Mouse (Mus musculus): ENCODE measurements around the gene Wnt3a. TPM values are rescaled to one million over a fixed set of nuclear protein-coding genes. Genes with fewer than 3 reads are reported as not detected.

The Wnt3a gene
- polyA plus RNA-seq, 2 experiments: 1.2 to 1.3 TPM

GRCm38 (mm10) chr11:59243856-59244255 is 46.7 kb downstream of the Wnt3a start:
- H3K36me3 ChIP-seq (ENCODE audit: control insufficient read depth, insufficient read depth, low read length): no peaks in the 10 kb centered on the region
- 10% methylated on average over 6 of the region's 6 CpGs for WGBS
- H3K9ac ChIP-seq (ENCODE audit: low read depth, low read length, severe bottlenecking): no peak overlapping the region
- peaks cover 4% of the 10 kb centered on the region for H3K4me1 ChIP-seq (ENCODE audit: control insufficient read depth, insufficient read depth, low read length)
- H3K4me3 ChIP-seq (replicated peaks; ENCODE audit: low read length): no peak overlapping the region
- TF ChIP-seq POLR2A (IDR thresholded peaks at IDR 0.05; ENCODE audit: borderline replicate concordance, extremely low read depth, insufficient read depth, insufficient read length): no peak
- no peak overlapping the region for H3K27ac ChIP-seq (replicated peaks; ENCODE audit: low read depth, low read length)
- DNase-seq (ENCODE audit: low spot score) (no peak), ATAC-seq (ENCODE audit: low FRiP score, low read depth) (no peak)
- no peaks in the 10 kb centered on the region for H3K9me3 ChIP-seq (ENCODE audit: control insufficient read depth, low read length)
- H3K27me3 ChIP-seq (ENCODE audit: control insufficient read depth, insufficient read depth, low read length): no peaks in the 10 kb centered on the region
- no peak overlapping the region for H3K4me2 ChIP-seq (replicated peaks; ENCODE audit: low read depth, low read length, severe bottlenecking)

GRCm38 (mm10) chr11:59241841-59242240 is 48.7 kb downstream of the Wnt3a start:
- H3K9ac ChIP-seq (ENCODE audit: low read depth, low read length, severe bottlenecking): no peak overlapping the region
- ATAC-seq (ENCODE audit: low FRiP score, low read depth) (no peak), DNase-seq (ENCODE audit: low spot score) (no peak)
- TF ChIP-seq POLR2A (IDR thresholded peaks at IDR 0.05; ENCODE audit: borderline replicate concordance, extremely low read depth, insufficient read depth, insufficient read length): no peak
- 7% methylated on average over 2 of the region's 3 CpGs for WGBS
- no peak overlapping the region for H3K4me2 ChIP-seq (replicated peaks; ENCODE audit: low read depth, low read length, severe bottlenecking)
- no peaks in the 10 kb centered on the region for H3K9me3 ChIP-seq (ENCODE audit: control insufficient read depth, low read length)
- H3K36me3 ChIP-seq (ENCODE audit: control insufficient read depth, insufficient read depth, low read length): no peaks in the 10 kb centered on the region
- H3K27ac ChIP-seq (replicated peaks; ENCODE audit: low read depth, low read length): no peak overlapping the region
- no peak overlapping the region for H3K4me3 ChIP-seq (replicated peaks; ENCODE audit: low read length)
- H3K4me1 ChIP-seq (ENCODE audit: control insufficient read depth, insufficient read depth, low read length): peaks cover 6% of the 10 kb centered on the region
- no peaks in the 10 kb centered on the region for H3K27me3 ChIP-seq (ENCODE audit: control insufficient read depth, insufficient read depth, low read length)

- ATAC-seq (ENCODE audit: low FRiP score, low read depth): no peak
- no peaks in the 10 kb centered on the region for H3K27me3 ChIP-seq (ENCODE audit: control insufficient read depth, insufficient read depth, low read length)
- H3K4me3 ChIP-seq (replicated peaks; ENCODE audit: low read length): no peak overlapping the region
Measured at GRCm38 (mm10) chr11:59239796-59240195, 50.8 kb downstream of the Wnt3a start.

GRCm38 (mm10) chr11:59239428-59239785 is 51.1 kb downstream of the Wnt3a start:
- Histone ChIP-seq H3K4me3 (replicated peaks; ENCODE audit: low read length) (no peak overlapping the region), H3K4me2 (replicated peaks; ENCODE audit: low read depth, low read length, severe bottlenecking) (no peak overlapping the region), H3K9me3 (ENCODE audit: control insufficient read depth, low read length) (no peaks in the 10 kb centered on the region), H3K4me1 (ENCODE audit: control insufficient read depth, insufficient read depth, low read length) (peaks cover 6% of the 10 kb centered on the region), H3K27me3 (ENCODE audit: control insufficient read depth, insufficient read depth, low read length) (no peaks in the 10 kb centered on the region), H3K27ac (replicated peaks; ENCODE audit: low read depth, low read length) (no peak overlapping the region), H3K9ac (ENCODE audit: low read depth, low read length, severe bottlenecking) (no peak overlapping the region), H3K36me3 (ENCODE audit: control insufficient read depth, insufficient read depth, low read length) (no peaks in the 10 kb centered on the region)
- 21% methylated on average over 4 of the region's 4 CpGs for WGBS
- ATAC-seq (ENCODE audit: low FRiP score, low read depth) (no peak), DNase-seq (ENCODE audit: low spot score) (no peak)
- TF ChIP-seq POLR2A (IDR thresholded peaks at IDR 0.05; ENCODE audit: borderline replicate concordance, extremely low read depth, insufficient read depth, insufficient read length): no peak

More at GRCm38 (mm10) chr11:59239796-59240195, 50.8 kb downstream of the Wnt3a start:
- H3K27ac ChIP-seq (replicated peaks; ENCODE audit: low read depth, low read length): no peak overlapping the region
- H3K9ac ChIP-seq (ENCODE audit: low read depth, low read length, severe bottlenecking): no peak overlapping the region
- WGBS: 65% methylated on average over 4 of the region's 4 CpGs
- H3K4me2 ChIP-seq (replicated peaks; ENCODE audit: low read depth, low read length, severe bottlenecking): no peak overlapping the region
- no peaks in the 10 kb centered on the region for H3K9me3 ChIP-seq (ENCODE audit: control insufficient read depth, low read length)
- H3K36me3 ChIP-seq (ENCODE audit: control insufficient read depth, insufficient read depth, low read length): no peaks in the 10 kb centered on the region
- peaks cover 6% of the 10 kb centered on the region for H3K4me1 ChIP-seq (ENCODE audit: control insufficient read depth, insufficient read depth, low read length)
- no peak for TF ChIP-seq POLR2A (IDR thresholded peaks at IDR 0.05; ENCODE audit: borderline replicate concordance, extremely low read depth, insufficient read depth, insufficient read length)
- no peak for DNase-seq (ENCODE audit: low spot score)

GRCm38 (mm10) chr11:59238525-59239427 is 51.8 kb downstream of the Wnt3a start:
- WGBS: 4% methylated on average over 14 of the region's 15 CpGs
- Histone ChIP-seq H3K36me3 (ENCODE audit: control insufficient read depth, insufficient read depth, low read length) (no peaks in the 10 kb centered on the region), H3K4me2 (replicated peaks; ENCODE audit: low read depth, low read length, severe bottlenecking) (no peak overlapping the region), H3K27me3 (ENCODE audit: control insufficient read depth, insufficient read depth, low read length) (no peaks in the 10 kb centered on the region), H3K9ac (ENCODE audit: low read depth, low read length, severe bottlenecking) (no peak overlapping the region), H3K27ac (replicated peaks; ENCODE audit: low read depth, low read length) (no peak overlapping the region), H3K4me1 (ENCODE audit: control insufficient read depth, insufficient read depth, low read length) (peaks cover 6% of the 10 kb centered on the region), H3K9me3 (ENCODE audit: control insufficient read depth, low read length) (no peaks in the 10 kb centered on the region), H3K4me3 (replicated peaks; ENCODE audit: low read length) (no peak overlapping the region)
- TF ChIP-seq POLR2A (IDR thresholded peaks at IDR 0.05; ENCODE audit: borderline replicate concordance, extremely low read depth, insufficient read depth, insufficient read length): no peak
- DNase-seq (ENCODE audit: low spot score) (peak; percentile 32), ATAC-seq (ENCODE audit: low FRiP score, low read depth) (no peak)

Data from limb, embryonic 14.5 days (tissue).